In genomic region chrX:150814139-150814469, GRCm38 (mm10) we compare ENCODE assay signal across 8 mouse cellular contexts. TPM values are rescaled to one million over a fixed set of nuclear protein-coding genes. Genes with fewer than 3 reads are reported as not detected.
DNase-seq lines count a peak whose midpoint lies in the region; ATAC-seq and TF ChIP-seq lines count a peak whose summit lies in the region.

Gene Maged2, minus strand, starts transcription at chrX:150814345.

- DNase-seq in layer of hippocampus, adult 2 months (ENCODE audit: low spot score in 2 of 2) = no peak
- no peak for DNase-seq in layer of hippocampus, adult 11-12 months (ENCODE audit: low spot score)
- no peak for DNase-seq in adrenal gland, adult 18-20 months (ENCODE audit: low spot score in 2 of 2)
- peak; percentile 47 for DNase-seq in hindbrain, embryonic 11.5 days (ENCODE audit: low spot score)
- DNase-seq in retina, embryonic 14.5 days (ENCODE audit: low spot score) = peak; percentile 30
- DNase-seq in frontal cortex, postnatal 25 days (ENCODE audit: low spot score in 2 of 2) = no peak

- peak within 1 kb of the TSS; percentile 73 for H3K27ac ChIP-seq in layer of hippocampus, adult 2 months
- peak within 1 kb of the TSS; percentile 71 for H3K27ac ChIP-seq in forebrain, embryonic 16.5 days (ENCODE audit: low read length)
- H3K27ac ChIP-seq in hindbrain, embryonic 11.5 days (ENCODE audit: low read depth, low read length) = peak within 1 kb of the TSS; percentile 68
- peak within 1 kb of the TSS; percentile 87 for H3K27ac ChIP-seq in limb, embryonic 15.5 days

- H3K4me2 ChIP-seq in forebrain, embryonic 16.5 days (ENCODE audit: low read length) = peak within 1 kb of the TSS; percentile 58
- H3K4me2 ChIP-seq in hindbrain, embryonic 11.5 days (replicated peaks; ENCODE audit: low read depth, low read length) = peak within 1 kb of the TSS; percentile 27
- peak within 1 kb of the TSS; percentile 32 for H3K4me2 ChIP-seq in limb, embryonic 15.5 days

- peak; percentile 11; the same call in 1 of the 2 replicates for ATAC-seq in forebrain, embryonic 16.5 days
- ATAC-seq in hindbrain, embryonic 11.5 days (ENCODE audit: low FRiP score) = peak; percentile 29
- peak; percentile 67 for ATAC-seq in limb, embryonic 15.5 days (ENCODE audit: insufficient number of reproducible peaks, low FRiP score, low TSS enrichment, low read depth)

- no peaks in the 10 kb centered on the region for H3K9me3 ChIP-seq in forebrain, embryonic 16.5 days (ENCODE audit: control insufficient read depth, low read length)
- no peaks in the 10 kb centered on the region for H3K9me3 ChIP-seq in hindbrain, embryonic 11.5 days (ENCODE audit: control insufficient read depth, low read length)
- no peaks in the 10 kb centered on the region for H3K9me3 ChIP-seq in limb, embryonic 15.5 days

- peaks cover 5% of the 10 kb centered on the region; the same call in 1 of the 2 replicates for H3K36me3 ChIP-seq in forebrain, embryonic 16.5 days (ENCODE audit: control insufficient read depth, insufficient read depth)
- H3K36me3 ChIP-seq in hindbrain, embryonic 11.5 days (ENCODE audit: control insufficient read depth, insufficient read depth, low read length) = no peaks in the 10 kb centered on the region
- peaks cover 21% of the 10 kb centered on the region for H3K36me3 ChIP-seq in limb, embryonic 15.5 days

- 29% methylated on average over 6 of the region's 7 CpGs for WGBS in forebrain, embryonic 16.5 days
- 19% methylated on average over 7 of the region's 7 CpGs for WGBS in hindbrain, embryonic 11.5 days
- WGBS in limb, embryonic 15.5 days = 37% methylated on average over 7 of the region's 7 CpGs

- peak within 1 kb of the TSS; percentile 65 for H3K4me3 ChIP-seq in layer of hippocampus, adult 2 months
- H3K4me3 ChIP-seq in forebrain, embryonic 16.5 days (replicated peaks; ENCODE audit: low read length) = peak within 1 kb of the TSS; percentile 48
- peak within 1 kb of the TSS; percentile 44 for H3K4me3 ChIP-seq in hindbrain, embryonic 11.5 days (ENCODE audit: low read depth, low read length)
- H3K4me3 ChIP-seq in limb, embryonic 15.5 days = peak within 1 kb of the TSS; percentile 50

- H3K4me1 ChIP-seq in forebrain, embryonic 16.5 days (replicated peaks; ENCODE audit: control insufficient read depth, insufficient read depth, low read length) = peaks cover 7% of the 10 kb centered on the region
- no peaks in the 10 kb centered on the region for H3K4me1 ChIP-seq in hindbrain, embryonic 11.5 days (replicated peaks; ENCODE audit: control insufficient read depth, insufficient read depth, low read length)
- H3K4me1 ChIP-seq in limb, embryonic 15.5 days = peaks cover 13% of the 10 kb centered on the region

- TF ChIP-seq CTCF in layer of hippocampus, adult 2 months (conservative IDR thresholded peaks at IDR 0.05) = no peak

- H3K9ac ChIP-seq in forebrain, embryonic 16.5 days (replicated peaks; ENCODE audit: low read depth, low read length) = peak within 1 kb of the TSS; percentile 41
- H3K9ac ChIP-seq in hindbrain, embryonic 11.5 days (ENCODE audit: low read depth, low read length) = peak within 1 kb of the TSS; percentile 37; the same call in 1 of the 2 replicates
- H3K9ac ChIP-seq in limb, embryonic 15.5 days = peak within 1 kb of the TSS; percentile 42; the same call in 1 of the 2 replicates

- no peaks in the 10 kb centered on the region for H3K27me3 ChIP-seq in forebrain, embryonic 16.5 days (replicated peaks; ENCODE audit: control insufficient read depth, insufficient read depth, low read length)
- no peaks in the 10 kb centered on the region; the same call in 1 of the 2 replicates for H3K27me3 ChIP-seq in hindbrain, embryonic 11.5 days (ENCODE audit: control insufficient read depth, insufficient read depth, low read length)
- 0 out of 2 replicates have a peak, but pooled peaks cover 3% of the 10 kb centered on the region for H3K27me3 ChIP-seq in limb, embryonic 15.5 days

RNA-seq across cellular contexts. Expression of gene Maged2, which starts in this region (rescaled TPM):
- total RNA-seq in layer of hippocampus, adult 2 months (2021) = 10 to 100 TPM; 43.3 to 49.6 TPM
- total RNA-seq in adrenal gland, adult 18-20 months (2021) = 10 to 100 TPM; 65.3 to 90.0 TPM
- 317 and 321 TPM in 2 replicates for polyA plus RNA-seq in forebrain, embryonic 16.5 days (2015; fragmentation: Nextera tagmentation; extraction: Ambion mirVana)
- polyA plus RNA-seq in hindbrain, embryonic 11.5 days (2014; fragmentation: Nextera tagmentation; extraction: Ambion mirVana) = 384 and 396 TPM in 2 replicates
- 816 and 1,013 TPM in 2 replicates for polyA plus RNA-seq in limb, embryonic 15.5 days (2015; fragmentation: Nextera tagmentation; extraction: Ambion mirVana)

Comparison
In these comparisons a context has a peak if more than half of its experiments do, and no peak if none do; other contexts are left out.
1. DNase-seq: peak in hindbrain, embryonic 11.5 days (single experiment) and retina, embryonic 14.5 days (single experiment); none in layer of hippocampus, adult 2 months (0 of 2), layer of hippocampus, adult 11-12 months (single experiment), adrenal gland, adult 18-20 months (0 of 2) and frontal cortex, postnatal 25 days (0 of 2).
2. ATAC-seq: peak in every context shown above with its lines; median percentile 67 in limb, embryonic 15.5 days; 29 in hindbrain, embryonic 11.5 days; 11 in forebrain, embryonic 16.5 days.
3. Peak in every context shown above with its lines, with median percentiles within 50 percentile points of each other: H3K27ac ChIP-seq, H3K4me3 ChIP-seq, H3K4me2 ChIP-seq and H3K9ac ChIP-seq.